Mouse (Mus musculus) induced T-regulatory cell, adult 2 months (primary cell): ENCODE results near the gene Hormad2.

Experiments used
- DNase-seq: peaks from one replicate; pipeline ENCODE4 v3.0.0-alpha.2; 2012; ENCODE audit warnings: low read depth

The Hormad2 gene

GRCm38 (mm10) chr11:4302363-4302913, 138.5 kb downstream of the Hormad2 start:
- DNase-seq: no peak

- DNase-seq: no peak
Observed at GRCm38 (mm10) chr11:4300683-4301082, 140.2 kb downstream of the Hormad2 start.

GRCm38 (mm10) chr11:4299735-4300474, 141.0 kb downstream of the Hormad2 start:
- no peak for DNase-seq

- no peak for DNase-seq
Observed at GRCm38 (mm10) chr11:4299191-4299590, 141.7 kb downstream of the Hormad2 start.

GRCm38 (mm10) chr11:4298615-4299014, 142.3 kb downstream of the Hormad2 start:
- DNase-seq: no peak

GRCm38 (mm10) chr11:4297753-4298152, 143.2 kb downstream of the Hormad2 start:
- no peak for DNase-seq

GRCm38 (mm10) chr11:4296610-4297275, 144.2 kb downstream of the Hormad2 start:
- no peak for DNase-seq
